In genomic region chr5:134179871-134180270, GRCm38 (mm10) we compare ENCODE assay signal across 8 mouse cellular contexts.
DNase-seq lines count a peak whose midpoint lies in the region.

No protein-coding gene starts in this region.

- peak; percentile 95 for DNase-seq in 416B (ENCODE audit: low read depth)
- DNase-seq in CD8-positive naive resting alpha-beta T cell, adult 2 months (ENCODE audit: low read depth in 2 of 2, low spot score in 2 of 2): peak; percentile 76 to 89
- DNase-seq in brain, embryonic 18.5 days (ENCODE audit: low read depth, low spot score): peak; percentile 67
- DNase-seq in forelimb bud, embryonic 11.5 days (ENCODE audit: low read depth, low spot score): peak; percentile 88
- DNase-seq in kidney, postnatal 36 days: peak; percentile 85 to 92
- DNase-seq in lung, adult 18-20 months: peak; percentile 77 to 83
- peak; percentile 71 for DNase-seq in right cerebral cortex, postnatal 25 days
- DNase-seq in yolk sac, embryonic 10.5 days (ENCODE audit: low spot score): peak; percentile 57

Comparison
In these comparisons a context has a peak if more than half of its experiments do, and no peak if none do; other contexts are left out.
1. Peak in every context shown above with its lines: DNase-seq.